Mouse (Mus musculus) CH12.LX (cell line): ENCODE data around the gene Ccdc83. TPM values are rescaled to one million over a fixed set of nuclear protein-coding genes. Genes with fewer than 3 reads are reported as not detected.
"Not testable (repeated sequence)": the region's sequence is repeated elsewhere in the genome, so short reads cannot be mapped to it uniquely, and the experiment has no call there.

ENCODE experiments used
- DNase-seq: peaks from one replicate; pipeline ENCODE4 v3.0.0-alpha.2; 2013; ENCODE audit errors: extremely low read depth
- H3K27ac ChIP-seq: 2 replicates; pipeline ENCODE4 v1.5.1; 2012; ENCODE audit warnings: low read depth, mild to moderate bottlenecking, control low read depth, moderate library complexity; ENCODE audit not compliant: insufficient read depth
- H3K27me3 ChIP-seq: replicated peaks from 2 replicates; pipeline ENCODE3; 2012; ENCODE audit warnings: inconsistent platforms
- H3K36me3 ChIP-seq, 2 experiments: replicated peaks in 1 of 2; 2 replicates each; pipeline versions ENCODE3 to v1.6.1; 2012; ENCODE audit warnings: inconsistent platforms in 1 of 2, low read length in 1 of 2, mild to moderate bottlenecking in 1 of 2, mixed read lengths in 1 of 2, moderate library complexity in 1 of 2; ENCODE audit not compliant: control insufficient read depth in 1 of 2, insufficient read depth in 1 of 2
- H3K4me1 ChIP-seq, 2 experiments: 2 replicates each; pipeline ENCODE4 v1.6.1; 2012; ENCODE audit warnings: inconsistent platforms in 1 of 2, moderate library complexity in 1 of 2; ENCODE audit not compliant: insufficient read depth in 2 of 2, control insufficient read depth in 1 of 2
- H3K4me2 ChIP-seq: 2 replicates; pipeline ENCODE4 v1.6.1; 2012; ENCODE audit warnings: low read depth, mild to moderate bottlenecking, control low read depth; ENCODE audit not compliant: poor library complexity, insufficient read depth, severe bottlenecking
- H3K4me3 ChIP-seq, 3 experiments: fragments of 150-350 bp in 1 of 3; sonication (generic) in 1 of 3; replicated peaks in 1 of 3; 2 replicates each; pipeline versions ENCODE3 to v1.5.1; 2011 to 2012; ENCODE audit warnings: low read depth in 2 of 3, low read length in 2 of 3, mild to moderate bottlenecking in 2 of 3, moderate library complexity in 2 of 3, control low read depth in 1 of 3, improper control_type of control experiment in 1 of 3, inconsistent platforms in 1 of 3, mixed read lengths in 1 of 3; ENCODE audit not compliant: poor library complexity in 1 of 3
- H3K79me2 ChIP-seq: replicated peaks from 2 replicates; pipeline ENCODE4 v1.6.1; 2012; ENCODE audit warnings: mild to moderate bottlenecking, moderate library complexity; ENCODE audit not compliant: control insufficient read depth, poor library complexity, insufficient read depth, severe bottlenecking; ENCODE audit errors: extremely low read depth
- H3K9ac ChIP-seq: 2 replicates; pipeline ENCODE4 v1.6.1; 2012; ENCODE audit warnings: low read depth, mild to moderate bottlenecking, control low read depth, moderate library complexity; ENCODE audit not compliant: insufficient read depth
- H3K9me3 ChIP-seq: replicated peaks from 2 replicates; pipeline ENCODE3; 2012; ENCODE audit warnings: low read length, inconsistent platforms, mixed read lengths
- CTCF ChIP-seq, 2 experiments: IDR thresholded peaks in 1 of 2; conservative IDR thresholded peaks in 1 of 2; 2 replicates each; pipeline ENCODE4 v1.5.1; 2011 to 2012; ENCODE audit warnings: low read depth in 2 of 2, low read length in 2 of 2, improper control_type of control experiment in 1 of 2, inconsistent platforms in 1 of 2, mild to moderate bottlenecking in 1 of 2, moderate library complexity in 1 of 2
- EP300 ChIP-seq: IDR thresholded peaks from 2 replicates; pipeline ENCODE4 v1.6.1; 2011; ENCODE audit warnings: low read length, improper control_type of control experiment
- JUND ChIP-seq: conservative IDR thresholded peaks from 2 replicates; pipeline ENCODE4 v1.6.1; 2011; ENCODE audit warnings: low read depth, low read length, improper control_type of control experiment
- KAT2A ChIP-seq: IDR thresholded peaks from 2 replicates; pipeline ENCODE4 v1.6.1; 2012; ENCODE audit warnings: low read length, improper control_type of control experiment, inconsistent platforms; ENCODE audit not compliant: insufficient replicate concordance
- MAZ ChIP-seq: IDR thresholded peaks from 2 replicates; pipeline ENCODE4 v1.6.1; 2012; ENCODE audit warnings: low read depth, mild to moderate bottlenecking, inconsistent platforms, low read length, improper control_type of control experiment, moderate library complexity
- MYC ChIP-seq: IDR thresholded peaks from 2 replicates; pipeline ENCODE4 v1.6.1; 2011; ENCODE audit warnings: low read depth, mild to moderate bottlenecking, improper control_type of control experiment, low read length
- NRF1 ChIP-seq: IDR thresholded peaks from 2 replicates; pipeline ENCODE4 v1.6.1; 2014; ENCODE audit warnings: low read depth, mild to moderate bottlenecking, inconsistent platforms, low read length, improper control_type of control experiment, moderate library complexity
- PAX5 ChIP-seq: IDR thresholded peaks from 2 replicates; pipeline ENCODE4 v1.6.1; 2012; ENCODE audit warnings: low read length, inconsistent platforms, mixed read lengths
- POLR2AphosphoS2 ChIP-seq: IDR thresholded peaks from 2 replicates; pipeline ENCODE4 v1.6.1; 2011; ENCODE audit warnings: low read depth, low read length, improper control_type of control experiment
- RAD21 ChIP-seq: IDR thresholded peaks from 2 replicates; pipeline ENCODE4 v1.6.1; 2011; ENCODE audit warnings: low read depth, mild to moderate bottlenecking, low read length, improper control_type of control experiment, moderate library complexity
- RCOR1 ChIP-seq: conservative IDR thresholded peaks from 2 replicates; pipeline ENCODE4 v1.6.1; 2012; ENCODE audit warnings: low read depth, mild to moderate bottlenecking, inconsistent platforms, low read length, improper control_type of control experiment
- SIN3A ChIP-seq: IDR thresholded peaks from 2 replicates; pipeline ENCODE4 v1.6.1; 2012; ENCODE audit warnings: low read length, improper control_type of control experiment, inconsistent platforms
- SMC3 ChIP-seq: IDR thresholded peaks from 2 replicates; pipeline ENCODE4 v1.6.1; 2011; ENCODE audit warnings: low read depth, low read length, improper control_type of control experiment
- TBP ChIP-seq: conservative IDR thresholded peaks from 2 replicates; pipeline ENCODE4 v1.6.1; 2011; ENCODE audit warnings: low read depth, low read length, improper control_type of control experiment
- USF1 ChIP-seq: IDR thresholded peaks from 2 replicates; pipeline ENCODE4 v1.6.1; 2014; ENCODE audit warnings: low read depth, mild to moderate bottlenecking, inconsistent platforms, low read length, improper control_type of control experiment
- dilution Hi-C: fragments of 300-500 bp; cut with MboI; formaldehyde crosslinking; loops from 2 replicates; pipeline ENCODE4 v1.14.3; 2020; ENCODE audit warnings: low sequenced_read_pairs; ENCODE audit not compliant: extremely low pct_unique_long_range_greater_than_20kb, extremely low pct_ligation_motif_present
- in situ Hi-C: fragments of 300-500 bp; cut with MboI; formaldehyde crosslinking; loops from 3 replicates; pipeline ENCODE4 v1.14.3; 2019; ENCODE audit warnings: low sequenced_read_pairs, low pct_ligation_motif_present, low pct_unique_long_range_greater_than_20kb, mixed read lengths
- polyA plus RNA-seq: library from polyadenylated mRNA; unstranded; fragments of >175 nt; gene quantifications from 2 replicates; pipeline ENCODE4 v1.2.1, GENCODE M21; 2012; ENCODE audit warnings: low read depth; ENCODE audit not compliant: insufficient read length
- total RNA-seq, 2 experiments: library from RNA; depleted of rRNA; stranded (reverse); fragments of 300-350 nt in 1 of 2; fragments of >200 nt in 1 of 2; gene quantifications; 2 replicates each; pipeline ENCODE4 v1.2.3; 2012 to 2014

Ccdc83 gene
- total and polyA plus RNA-seq, 3 experiments: not detected

- Histone ChIP-seq H3K9ac (no peak overlapping the region), H3K27me3 (no peaks in the 10 kb centered on the region), H3K36me3 (no peaks in the 10 kb centered on the region), H3K4me2 (no peak overlapping the region), H3K4me3 (no peak overlapping the region), H3K27ac (no peak overlapping the region), H3K9me3 (no peaks in the 10 kb centered on the region), H3K79me2 (no peaks in the 10 kb centered on the region)
- in situ Hi-C loops (no loop called here), dilution Hi-C loops (no loop called here)
- DNase-seq: no peak
- no peak for TF ChIP-seq EP300
- TF ChIP-seq, all 38 proteins: peak for 0
- no peaks in the 10 kb centered on the region; a peak in 1 of 4 replicates for H3K4me1 ChIP-seq
These were observed 31.7 kb downstream of the Ccdc83 start for GRCm38 (mm10) chr7:90233921-90234320.

- H3K4me3 ChIP-seq: peak overlapping the region in 2 of 3 experiments; percentile 25 to 33
- no peaks in the 10 kb centered on the region for H3K79me2 ChIP-seq
- dilution Hi-C loops (no loop called here), in situ Hi-C loops (no loop called here)
- peak overlapping the region; percentile 90 for H3K4me2 ChIP-seq
- H3K4me1 ChIP-seq: no peaks in the 10 kb centered on the region; a peak in 1 of 4 replicates
- H3K9me3 ChIP-seq: no peaks in the 10 kb centered on the region
- H3K36me3 ChIP-seq: no peaks in the 10 kb centered on the region
- no peak for TF ChIP-seq PAX5
- TF ChIP-seq NRF1: peak; percentile 78
- TF ChIP-seq TBP: no peak
- no peak for TF ChIP-seq KAT2A
- TF ChIP-seq USF1: no peak
- no peak for TF ChIP-seq RCOR1
- no peak for TF ChIP-seq SMC3
- no peak for TF ChIP-seq JUND
- no peak for TF ChIP-seq POLR2AphosphoS2
- 0 out of 2 replicates have a peak, but pooled peaks have one; percentile 34 for TF ChIP-seq SIN3A
- no peak for TF ChIP-seq MYC
- TF ChIP-seq MAZ: no peak
- TF ChIP-seq, all 38 proteins: peak for 2
- no peak for DNase-seq
- no peaks in the 10 kb centered on the region for H3K27me3 ChIP-seq
- H3K9ac ChIP-seq: no peak overlapping the region
- no peak overlapping the region for H3K27ac ChIP-seq
These were observed 34.1 kb downstream of the Ccdc83 start for GRCm38 (mm10) chr7:90231431-90231830.

DNA sequence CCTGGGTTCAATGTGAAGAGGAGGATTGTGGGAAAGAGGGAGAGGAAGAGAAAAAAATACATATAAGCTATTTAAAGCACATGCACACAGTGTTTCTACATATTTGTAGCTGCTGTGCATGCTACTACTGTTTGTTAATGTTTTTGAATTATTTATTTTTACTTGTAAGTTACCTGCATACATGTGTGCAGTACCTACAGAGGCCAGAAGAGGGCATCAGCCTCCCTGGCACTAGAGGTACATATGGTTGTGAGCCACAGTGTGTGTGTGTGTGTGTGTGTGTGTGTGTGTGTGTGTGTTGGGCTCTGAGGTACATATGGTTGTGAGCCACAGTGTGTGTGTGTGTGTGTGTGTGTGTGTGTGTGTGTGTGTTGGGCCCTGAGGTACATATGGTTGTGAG, 36.7 kb downstream of the Ccdc83 start:
- in situ Hi-C loops, dilution Hi-C loops, H3K9ac ChIP-seq, H3K9me3 ChIP-seq, H3K4me3 ChIP-seq, H3K36me3 ChIP-seq, H3K79me2 ChIP-seq, H3K4me2 ChIP-seq, H3K27me3 ChIP-seq, H3K4me1 ChIP-seq, H3K27ac ChIP-seq: not testable (repeated sequence)
- TF ChIP-seq CTCF (conservative IDR thresholded peaks at IDR 0.05 in 1 of 2, IDR thresholded peaks at IDR 0.05 in 1 of 2; ENCODE audit: low read depth in 2 of 2, low read length in 2 of 2) (peak in 1 of 2 experiments; percentile 48; a peak in 2 of 4 replicates), RAD21 (peak; percentile 26), SMC3 (peak; percentile 35; the same call in 1 of the 2 replicates)
- peak; percentile 35 for DNase-seq
